Mouse (Mus musculus) ES-Bruce4 (cell line): ENCODE results near the gene Ceacam16. TPM values are rescaled to one million over a fixed set of nuclear protein-coding genes. Genes with fewer than 3 reads are reported as not detected.

Source experiments
- H3K27ac ChIP-seq: 2 replicates; pipeline ENCODE4 v1.5.1; 2012; ENCODE audit warnings: low read length, inconsistent platforms; ENCODE audit not compliant: insufficient read depth
- H3K27me3 ChIP-seq: 2 replicates; pipeline ENCODE4 v1.6.1; 2012; ENCODE audit warnings: mild to moderate bottlenecking, low read length, inconsistent platforms; ENCODE audit not compliant: control insufficient read depth, poor library complexity, insufficient read depth, severe bottlenecking
- H3K36me3 ChIP-seq: 2 replicates; pipeline ENCODE4 v1.6.1; 2012; ENCODE audit warnings: inconsistent platforms, mild to moderate bottlenecking, low read length, moderate library complexity; ENCODE audit not compliant: control insufficient read depth, poor library complexity, insufficient read depth, severe bottlenecking
- H3K4me1 ChIP-seq: one replicate; pipeline ENCODE4 v1.8.1; 2011; ENCODE audit warnings: low read length; ENCODE audit not compliant: control insufficient read depth, insufficient read depth
- H3K4me3 ChIP-seq: 2 replicates; pipeline ENCODE4 v1.5.1; 2011; ENCODE audit warnings: low read depth, mild to moderate bottlenecking, low read length
- H3K9ac ChIP-seq: 2 replicates; pipeline ENCODE4 v1.6.1; 2012; ENCODE audit warnings: low read depth, mild to moderate bottlenecking, inconsistent platforms; ENCODE audit not compliant: poor library complexity, severe bottlenecking
- H3K9me3 ChIP-seq: replicated peaks from 2 replicates; pipeline ENCODE4 v1.6.1; 2012; ENCODE audit warnings: mild to moderate bottlenecking, low read length, inconsistent platforms; ENCODE audit not compliant: control insufficient read depth, poor library complexity, insufficient read depth, severe bottlenecking
- CTCF ChIP-seq: IDR thresholded peaks from one replicate; pipeline ENCODE4 v1.8.1; 2011; ENCODE audit warnings: low read depth, low read length
- EP300 ChIP-seq: IDR thresholded peaks from 2 replicates; pipeline ENCODE4 v1.6.1; 2011; ENCODE audit warnings: low read depth, low read length; ENCODE audit not compliant: insufficient read depth
- POLR2A ChIP-seq: IDR thresholded peaks from one replicate; pipeline ENCODE4 v1.8.1; 2011; ENCODE audit warnings: low read length; ENCODE audit not compliant: insufficient read depth
- polyA plus RNA-seq: library from polyadenylated mRNA; stranded (reverse); fragments of >200 nt; gene quantifications from 2 replicates; pipeline ENCODE4 v1.2.4, GENCODE M21; 2011; ENCODE audit warnings: low read depth; ENCODE audit not compliant: missing spikeins, insufficient read depth, insufficient read length

Gene Ceacam16
- polyA plus RNA-seq, 1 experiment: not detected

GRCm38 (mm10) chr7:19824182-19824973, 36.7 kb downstream of the Ceacam16 start:
- H3K4me3 ChIP-seq: peak overlapping the region; percentile 61
- H3K4me1 ChIP-seq: peaks cover 5% of the 10 kb centered on the region
- peaks cover 5% of the 10 kb centered on the region; the same call in 1 of the 2 replicates for H3K36me3 ChIP-seq
- H3K9me3 ChIP-seq: peaks cover 8% of the 10 kb centered on the region; the same call in 1 of the 2 replicates
- peak overlapping the region; percentile 90 for H3K9ac ChIP-seq
- no peaks in the 10 kb centered on the region for H3K27me3 ChIP-seq
- peak overlapping the region; percentile 86 for H3K27ac ChIP-seq
- no peak for TF ChIP-seq CTCF
- peak; percentile 22 for TF ChIP-seq POLR2A
- peak; percentile 87 for TF ChIP-seq EP300

DNA sequence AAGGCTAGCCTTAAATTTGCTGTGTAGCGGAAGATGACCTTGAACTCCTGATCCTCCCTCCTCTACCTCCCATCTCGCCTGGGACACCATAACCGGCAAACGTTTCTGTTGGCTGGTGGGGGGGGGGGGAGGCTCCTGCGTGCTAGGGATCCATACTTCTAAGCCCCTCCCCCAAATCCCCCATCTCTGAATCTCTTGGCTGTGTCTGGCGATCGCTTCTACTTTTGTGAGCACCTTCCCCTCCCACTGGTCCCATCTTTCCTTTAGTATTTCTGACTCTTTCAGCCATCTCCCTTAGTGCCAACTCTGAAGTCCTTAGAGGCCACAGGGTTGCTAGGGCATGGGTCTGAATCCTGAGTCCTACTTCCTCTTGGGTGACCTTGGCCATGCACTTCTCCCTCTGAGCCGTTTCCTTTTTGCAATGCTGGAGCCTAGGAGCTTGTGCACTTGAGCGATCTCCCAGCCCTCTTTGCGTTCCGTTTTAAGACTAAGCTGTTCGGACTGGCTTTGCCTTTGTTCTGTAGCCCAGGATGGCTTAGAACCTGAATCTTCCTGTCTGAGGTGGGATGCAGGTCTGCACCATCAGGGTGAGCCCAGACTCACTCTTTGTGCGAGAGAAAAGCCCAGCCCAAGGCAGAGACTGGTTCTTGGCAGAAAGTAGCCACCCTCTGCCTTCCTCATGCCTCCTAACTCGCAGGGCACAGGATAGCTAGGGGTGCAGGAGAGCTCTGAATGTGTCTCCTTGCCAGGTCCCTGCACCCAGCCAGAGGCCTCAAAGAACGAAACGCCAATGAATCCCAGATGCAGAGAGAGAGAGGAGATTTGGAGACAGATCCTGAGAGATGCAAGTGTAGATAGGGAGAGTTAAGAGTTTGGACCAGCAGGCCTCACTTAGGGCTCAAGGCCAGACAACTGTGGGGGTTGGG, 37.6 kb downstream of the Ceacam16 start:
- TF ChIP-seq EP300 (peak; percentile 70; the same call in 1 of the 2 replicates), POLR2A (no peak)
- Histone ChIP-seq H3K4me1 (peaks cover 9% of the 10 kb centered on the region), H3K27me3 (no peaks in the 10 kb centered on the region), H3K9me3 (peaks cover 8% of the 10 kb centered on the region; the same call in 1 of the 2 replicates), H3K27ac (peak overlapping the region; percentile 82), H3K36me3 (peaks cover 5% of the 10 kb centered on the region; the same call in 1 of the 2 replicates), H3K9ac (peak overlapping the region; percentile 90), H3K4me3 (peak overlapping the region; percentile 3)

DNA sequence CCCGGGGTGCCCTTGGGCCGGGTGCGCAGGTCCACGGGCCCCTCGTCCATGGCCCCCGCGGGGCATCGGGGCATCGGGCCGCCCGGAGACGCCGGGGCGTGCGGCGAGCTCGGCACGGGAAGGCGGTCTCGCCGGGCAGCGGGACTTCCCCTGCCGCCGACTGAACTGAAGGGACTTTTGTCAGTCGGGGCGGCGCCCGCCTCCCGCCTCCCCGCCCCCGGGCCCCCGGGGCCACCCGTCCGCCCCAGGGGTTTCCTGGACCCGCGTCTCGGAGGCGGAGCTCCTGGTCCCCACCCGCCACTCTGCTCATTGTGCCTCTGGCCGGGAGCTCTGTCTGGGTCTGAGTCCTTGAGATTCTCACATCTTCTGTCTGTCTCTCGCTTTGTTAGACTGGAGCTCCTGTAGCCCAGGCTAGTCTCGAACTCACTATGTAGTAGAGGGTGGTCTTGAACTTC, 38.5 kb downstream of the Ceacam16 start, which contains the start of gene Bcl3:
Gene Bcl3 (minus strand): TSS at position 167 of the 455 bp plus-strand sequence.
- H3K9me3 ChIP-seq: peaks cover 8% of the 10 kb centered on the region; the same call in 1 of the 2 replicates
- peak within 1 kb of the TSS; percentile 82 for H3K27ac ChIP-seq
- H3K27me3 ChIP-seq: no peaks in the 10 kb centered on the region
- TF ChIP-seq POLR2A: no peak
- TF ChIP-seq CTCF: no peak
- peak; percentile 80; the same call in 1 of the 2 replicates for TF ChIP-seq EP300
- peak within 1 kb of the TSS; percentile 90 for H3K9ac ChIP-seq
- H3K36me3 ChIP-seq: peaks cover 5% of the 10 kb centered on the region; the same call in 1 of the 2 replicates
- H3K4me3 ChIP-seq: peak within 1 kb of the TSS; percentile 71
- H3K4me1 ChIP-seq: peaks cover 11% of the 10 kb centered on the region

DNA sequence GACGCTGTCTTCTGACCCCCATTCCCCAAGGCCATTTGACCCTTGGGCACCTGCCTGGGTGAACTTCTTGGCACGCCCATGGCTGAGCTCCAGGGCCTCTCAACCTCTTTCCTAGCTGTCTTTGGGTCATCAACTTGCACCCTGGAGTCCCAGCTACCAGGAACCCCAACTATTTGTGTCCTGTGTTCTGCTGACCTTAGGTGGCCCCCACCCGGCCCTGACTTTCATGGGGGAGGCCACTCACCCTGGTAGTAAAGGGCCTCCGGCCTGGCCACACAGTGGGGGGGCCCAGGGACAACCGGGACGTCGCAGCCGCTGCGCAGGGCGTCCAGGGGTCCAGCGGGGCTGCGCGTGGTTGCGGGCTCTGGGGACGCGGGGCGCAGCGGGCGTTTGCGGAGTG, 38.9 kb downstream of the Ceacam16 start:
- Histone ChIP-seq H3K4me1 (peaks cover 10% of the 10 kb centered on the region), H3K4me3 (peak overlapping the region; percentile 71), H3K9ac (peak overlapping the region; percentile 90), H3K27me3 (no peaks in the 10 kb centered on the region), H3K36me3 (peaks cover 5% of the 10 kb centered on the region; the same call in 1 of the 2 replicates), H3K27ac (peak overlapping the region; percentile 42), H3K9me3 (peaks cover 8% of the 10 kb centered on the region; the same call in 1 of the 2 replicates)
- TF ChIP-seq POLR2A: no peak
- TF ChIP-seq EP300: no peak
- no peak for TF ChIP-seq CTCF

GRCm38 (mm10) chr7:19821633-19822032, 39.5 kb downstream of the Ceacam16 start:
- Histone ChIP-seq H3K36me3 (peaks cover 5% of the 10 kb centered on the region; the same call in 1 of the 2 replicates), H3K9me3 (peaks cover 8% of the 10 kb centered on the region; the same call in 1 of the 2 replicates), H3K27me3 (no peaks in the 10 kb centered on the region), H3K9ac (peak overlapping the region; percentile 90), H3K4me1 (peaks cover 10% of the 10 kb centered on the region), H3K4me3 (peak overlapping the region; percentile 71), H3K27ac (no peak overlapping the region; the same call in 1 of the 2 replicates)
- TF ChIP-seq EP300: no peak
- TF ChIP-seq POLR2A: no peak
- TF ChIP-seq CTCF: no peak
